ENCODE assay signal across 43 mouse cellular contexts in the genomic region with DNA sequence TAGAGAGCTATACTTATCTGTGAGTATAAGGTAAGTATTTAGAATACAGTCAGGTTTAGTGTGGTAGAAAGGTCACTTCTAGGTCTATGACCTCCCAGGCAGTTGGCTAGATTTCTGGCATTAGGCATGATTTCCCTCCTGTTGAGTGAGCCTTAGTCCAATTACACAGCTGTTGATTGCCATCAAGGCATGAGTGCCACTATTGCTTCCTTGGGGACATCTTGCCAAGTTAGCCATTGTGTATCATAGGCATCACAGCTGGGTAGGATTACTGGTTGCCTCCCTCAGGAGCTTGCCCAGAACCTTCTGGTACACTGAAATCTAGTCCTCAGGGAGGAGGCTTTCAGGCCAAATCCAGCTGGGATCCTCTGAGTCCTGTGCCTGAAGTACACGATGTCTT. TPM values are rescaled to one million over a fixed set of nuclear protein-coding genes. Genes with fewer than 3 reads are reported as not detected.
"Had no signal": no experiment of that assay in that cellular context is flagged by ENCODE, and none has a peak within 500 bp of the region (broad histone marks: within the 10 kb centered on the region; RNA-seq: fewer than 3 reads in every experiment).

No protein-coding gene starts in this region.

- H3K27ac ChIP-seq: gastrocnemius, adult 2 months; heart, embryonic 10.5 days; hindbrain, embryonic 10.5 days; hindbrain, embryonic 13.5 days; hindbrain, embryonic 15.5 days; hindbrain, postnatal 0 days; limb, embryonic 13.5 days; limb, embryonic 15.5 days; liver, embryonic 13.5 days; liver, embryonic 15.5 days had no signal

- H3K4me3 ChIP-seq: gastrocnemius, adult 2 months; heart, embryonic 10.5 days; heart, embryonic 12.5 days; hindbrain, embryonic 10.5 days; hindbrain, embryonic 13.5 days; hindbrain, embryonic 15.5 days; limb, embryonic 13.5 days; limb, embryonic 15.5 days; liver, embryonic 13.5 days; liver, embryonic 15.5 days had no signal

- H3K4me2 ChIP-seq: heart, embryonic 12.5 days; hindbrain, embryonic 13.5 days; hindbrain, embryonic 15.5 days; limb, embryonic 13.5 days; limb, embryonic 15.5 days; liver, embryonic 11.5 days; liver, embryonic 13.5 days; liver, embryonic 15.5 days had no signal

- H3K4me1 ChIP-seq: heart, embryonic 10.5 days; heart, embryonic 12.5 days; hindbrain, embryonic 10.5 days; hindbrain, embryonic 13.5 days; hindbrain, embryonic 15.5 days; limb, embryonic 13.5 days; limb, embryonic 15.5 days; liver, embryonic 13.5 days; liver, embryonic 15.5 days had no signal

- H3K36me3 ChIP-seq: heart, embryonic 10.5 days; heart, embryonic 12.5 days; hindbrain, embryonic 10.5 days; hindbrain, embryonic 13.5 days; hindbrain, embryonic 15.5 days; limb, embryonic 13.5 days; limb, embryonic 15.5 days; liver, embryonic 13.5 days; liver, embryonic 15.5 days had no signal

- ATAC-seq: hindbrain, postnatal 0 days; intestine, embryonic 16.5 days had no signal

- H3K9me3 ChIP-seq: heart, embryonic 10.5 days; heart, embryonic 12.5 days; hindbrain, embryonic 10.5 days; hindbrain, embryonic 13.5 days; hindbrain, embryonic 15.5 days; limb, embryonic 13.5 days; limb, embryonic 15.5 days; liver, embryonic 13.5 days; liver, embryonic 15.5 days had no signal

- H3K27me3 ChIP-seq: heart, embryonic 12.5 days; hindbrain, embryonic 13.5 days; hindbrain, embryonic 15.5 days; limb, embryonic 13.5 days; limb, embryonic 15.5 days; liver, embryonic 13.5 days; liver, embryonic 15.5 days had no signal

- H3K9ac ChIP-seq: heart, embryonic 12.5 days; hindbrain, embryonic 13.5 days; hindbrain, embryonic 15.5 days; limb, embryonic 13.5 days; limb, embryonic 15.5 days; liver, embryonic 13.5 days; liver, embryonic 15.5 days had no signal

- DNase-seq: gastrocnemius, adult 2 months; gastrocnemius, postnatal 10 days; gastrocnemius, postnatal 25 days; heart, adult 18-20 months; heart, postnatal 10 days; heart, postnatal 4 days; kidney, adult 11 months; kidney, adult 2 months; kidney, adult 9 months; kidney, postnatal 14 days; kidney, postnatal 36 days; layer of hippocampus, adult 9-11 months; layer of hippocampus, postnatal 36 days; left cerebral cortex, postnatal 4 days; liver, embryonic 13.5 days had no signal

RNA-seq across cellular contexts. Expression of a gene that starts 9.8 kb away (rescaled TPM):
- total RNA-seq: gastrocnemius, adult 2 months; gastrocnemius, postnatal 10 days; gastrocnemius, postnatal 25 days; gastrocnemius, postnatal 4 days; heart, adult 18-20 months; heart, adult 8-10 months; heart, postnatal 10 days; heart, postnatal 25 days; heart, postnatal 4 days had no signal
- polyA plus RNA-seq: intestine, embryonic 16.5 days had no signal

RNA-seq across cellular contexts. Expression of a gene that starts 13.5 kb away (rescaled TPM):
- total RNA-seq: gastrocnemius, adult 2 months; gastrocnemius, postnatal 10 days; gastrocnemius, postnatal 25 days; gastrocnemius, postnatal 4 days; granulocyte monocyte progenitor cell, adult 5-6 weeks; heart, adult 18-20 months; heart, adult 8-10 months; heart, postnatal 10 days; heart, postnatal 25 days; heart, postnatal 4 days; layer of hippocampus, adult 8-10 months; layer of hippocampus, postnatal 36 days had no signal
- polyA plus RNA-seq: heart, embryonic 10.5 days; heart, embryonic 12.5 days; heart, embryonic 14.5 days; heart, embryonic 16.5 days; hindbrain, embryonic 10.5 days; hindbrain, embryonic 13.5 days; hindbrain, embryonic 15.5 days; intestine, embryonic 14.5 days; intestine, embryonic 16.5 days; large intestine, adult 2 months; limb, embryonic 11.5 days; limb, embryonic 13.5 days; limb, embryonic 15.5 days; liver, embryonic 11.5 days; liver, embryonic 13.5 days; liver, embryonic 15.5 days had no signal

RNA-seq across cellular contexts. Expression of a gene that starts 29.7 kb away (rescaled TPM):
- total RNA-seq: gastrocnemius, adult 2 months; gastrocnemius, postnatal 10 days; gastrocnemius, postnatal 25 days; gastrocnemius, postnatal 4 days; granulocyte monocyte progenitor cell, adult 5-6 weeks; heart, adult 18-20 months; heart, adult 8-10 months; heart, postnatal 10 days; heart, postnatal 25 days; heart, postnatal 4 days; left cerebral cortex, adult 18-20 months had no signal
- polyA plus RNA-seq: heart, embryonic 10.5 days; heart, embryonic 12.5 days; heart, embryonic 14.5 days; heart, embryonic 16.5 days; hindbrain, embryonic 10.5 days; hindbrain, embryonic 13.5 days; intestine, embryonic 14.5 days; intestine, embryonic 16.5 days; kidney, embryonic 16.5 days; large intestine, adult 2 months; limb, embryonic 11.5 days; limb, embryonic 13.5 days; limb, embryonic 15.5 days; liver, embryonic 11.5 days; liver, embryonic 13.5 days; liver, embryonic 15.5 days had no signal

RNA-seq across cellular contexts. Expression of a gene that starts 50.7 kb away (rescaled TPM):
- total RNA-seq: gastrocnemius, adult 2 months; gastrocnemius, postnatal 10 days; gastrocnemius, postnatal 25 days; gastrocnemius, postnatal 4 days; granulocyte monocyte progenitor cell, adult 5-6 weeks; heart, adult 18-20 months; heart, adult 8-10 months; heart, postnatal 10 days; heart, postnatal 25 days; heart, postnatal 4 days; hindbrain, postnatal 0 days; layer of hippocampus, adult 18-20 months; layer of hippocampus, adult 8-10 months; layer of hippocampus, postnatal 14 days; layer of hippocampus, postnatal 36 days; left cerebral cortex, adult 18-20 months; left cerebral cortex, adult 8-10 months; left cerebral cortex, postnatal 10 days; left cerebral cortex, postnatal 25 days; left cerebral cortex, postnatal 4 days had no signal
- polyA plus RNA-seq: heart, embryonic 10.5 days; hindbrain, embryonic 10.5 days; hindbrain, embryonic 13.5 days; intestine, embryonic 14.5 days; intestine, embryonic 16.5 days; kidney, adult 2 months; kidney, embryonic 16.5 days; large intestine, adult 2 months; limb, embryonic 11.5 days; limb, embryonic 15.5 days; liver, embryonic 11.5 days; liver, embryonic 13.5 days; liver, embryonic 15.5 days had no signal
